Mouse (Mus musculus): ENCODE data around the gene Arhgap10. TPM values are rescaled to one million over a fixed set of nuclear protein-coding genes. Genes with fewer than 3 reads are reported as not detected.

The Arhgap10 gene
- polyA plus RNA-seq, 1 experiment from 2014 or later, result 14.8 TPM

- no peak overlapping the region for H3K27ac ChIP-seq (ENCODE audit: low read depth, low read length)
- no peak overlapping the region for H3K4me2 ChIP-seq (ENCODE audit: low read depth)
- H3K9me3 ChIP-seq (ENCODE audit: control insufficient read depth, low read length), result no peaks in the 10 kb centered on the region
- ATAC-seq (ENCODE audit: insufficient read depth, low FRiP score, low TSS enrichment) (no peak), DNase-seq (ENCODE audit: low spot score) (no peak)
- H3K4me3 ChIP-seq (ENCODE audit: low read depth, low read length), result no peak overlapping the region
- H3K27me3 ChIP-seq (ENCODE audit: control insufficient read depth, insufficient read depth, low read length), result no peaks in the 10 kb centered on the region
- H3K36me3 ChIP-seq (ENCODE audit: control insufficient read depth, insufficient read depth, low read length), result no peaks in the 10 kb centered on the region
- 54% methylated on average over 1 of the region's 1 CpGs for WGBS
- H3K4me1 ChIP-seq (ENCODE audit: control insufficient read depth, insufficient read depth, low read length), result no peaks in the 10 kb centered on the region
- H3K9ac ChIP-seq (ENCODE audit: low read length), result no peak overlapping the region
Observed at GRCm38 (mm10) chr8:77267941-77268405, 249.8 kb downstream of the Arhgap10 start.

- Histone ChIP-seq H3K9me3 (ENCODE audit: control insufficient read depth, low read length) (no peaks in the 10 kb centered on the region), H3K27me3 (ENCODE audit: control insufficient read depth, insufficient read depth, low read length) (no peaks in the 10 kb centered on the region), H3K9ac (ENCODE audit: low read length) (no peak overlapping the region), H3K4me3 (ENCODE audit: low read depth, low read length) (no peak overlapping the region), H3K27ac (ENCODE audit: low read depth, low read length) (no peak overlapping the region), H3K4me2 (ENCODE audit: low read depth) (no peak overlapping the region), H3K4me1 (ENCODE audit: control insufficient read depth, insufficient read depth, low read length) (no peaks in the 10 kb centered on the region), H3K36me3 (ENCODE audit: control insufficient read depth, insufficient read depth, low read length) (no peaks in the 10 kb centered on the region; the same call in 1 of the 2 replicates)
- ATAC-seq (ENCODE audit: insufficient read depth, low FRiP score, low TSS enrichment) (no peak), DNase-seq (ENCODE audit: low spot score) (no peak)
- WGBS, result 82% methylated on average over 12 of the region's 12 CpGs
Observed at GRCm38 (mm10) chr8:77262216-77263009, 255.3 kb downstream of the Arhgap10 start.

GRCm38 (mm10) chr8:77261215-77261614, 256.5 kb downstream of the Arhgap10 start:
- no peak for ATAC-seq (ENCODE audit: insufficient read depth, low FRiP score, low TSS enrichment)
- H3K27ac ChIP-seq (ENCODE audit: low read depth, low read length), result no peak overlapping the region
- H3K4me2 ChIP-seq (ENCODE audit: low read depth), result no peak overlapping the region
- 92% methylated on average over 6 of the region's 6 CpGs for WGBS
- H3K36me3 ChIP-seq (ENCODE audit: control insufficient read depth, insufficient read depth, low read length), result no peaks in the 10 kb centered on the region; the same call in 1 of the 2 replicates
- H3K9me3 ChIP-seq (ENCODE audit: control insufficient read depth, low read length), result no peaks in the 10 kb centered on the region
- no peak overlapping the region for H3K9ac ChIP-seq (ENCODE audit: low read length)
- H3K4me1 ChIP-seq (ENCODE audit: control insufficient read depth, insufficient read depth, low read length), result no peaks in the 10 kb centered on the region
- no peaks in the 10 kb centered on the region for H3K27me3 ChIP-seq (ENCODE audit: control insufficient read depth, insufficient read depth, low read length)
- DNase-seq (ENCODE audit: low spot score), result no peak
- H3K4me3 ChIP-seq (ENCODE audit: low read depth, low read length), result no peak overlapping the region

- Histone ChIP-seq H3K4me3 (ENCODE audit: low read depth, low read length) (no peak overlapping the region), H3K4me2 (ENCODE audit: low read depth) (no peak overlapping the region), H3K4me1 (ENCODE audit: control insufficient read depth, insufficient read depth, low read length) (no peaks in the 10 kb centered on the region), H3K9ac (ENCODE audit: low read length) (no peak overlapping the region), H3K36me3 (ENCODE audit: control insufficient read depth, insufficient read depth, low read length) (no peaks in the 10 kb centered on the region; the same call in 1 of the 2 replicates), H3K27ac (ENCODE audit: low read depth, low read length) (no peak overlapping the region), H3K9me3 (ENCODE audit: control insufficient read depth, low read length) (no peaks in the 10 kb centered on the region), H3K27me3 (ENCODE audit: control insufficient read depth, insufficient read depth, low read length) (no peaks in the 10 kb centered on the region)
- ATAC-seq (ENCODE audit: insufficient read depth, low FRiP score, low TSS enrichment), result no peak
- DNase-seq (ENCODE audit: low spot score), result no peak
- WGBS, result 93% methylated on average over 12 of the region's 12 CpGs
Observed at GRCm38 (mm10) chr8:77257085-77257451, 260.7 kb downstream of the Arhgap10 start.

- no peak for ATAC-seq (ENCODE audit: insufficient read depth, low FRiP score, low TSS enrichment)
Observed at GRCm38 (mm10) chr8:77256450-77257084, 261.2 kb downstream of the Arhgap10 start.

GRCm38 (mm10) chr8:77254466-77254865, 263.3 kb downstream of the Arhgap10 start:
- 74% methylated on average over 5 of the region's 5 CpGs for WGBS
- Histone ChIP-seq H3K36me3 (ENCODE audit: control insufficient read depth, insufficient read depth, low read length) (no peaks in the 10 kb centered on the region; the same call in 1 of the 2 replicates), H3K4me2 (ENCODE audit: low read depth) (no peak overlapping the region), H3K27me3 (ENCODE audit: control insufficient read depth, insufficient read depth, low read length) (no peaks in the 10 kb centered on the region), H3K9ac (ENCODE audit: low read length) (no peak overlapping the region), H3K4me1 (ENCODE audit: control insufficient read depth, insufficient read depth, low read length) (no peaks in the 10 kb centered on the region), H3K4me3 (ENCODE audit: low read depth, low read length) (no peak overlapping the region), H3K9me3 (ENCODE audit: control insufficient read depth, low read length) (no peaks in the 10 kb centered on the region), H3K27ac (ENCODE audit: low read depth, low read length) (no peak overlapping the region)
- ATAC-seq (ENCODE audit: insufficient read depth, low FRiP score, low TSS enrichment) (no peak), DNase-seq (ENCODE audit: low spot score) (no peak)

More at GRCm38 (mm10) chr8:77256450-77257084, 261.2 kb downstream of the Arhgap10 start:
- Histone ChIP-seq H3K27me3 (ENCODE audit: control insufficient read depth, insufficient read depth, low read length) (no peaks in the 10 kb centered on the region), H3K9ac (ENCODE audit: low read length) (no peak overlapping the region), H3K36me3 (ENCODE audit: control insufficient read depth, insufficient read depth, low read length) (no peaks in the 10 kb centered on the region; the same call in 1 of the 2 replicates), H3K9me3 (ENCODE audit: control insufficient read depth, low read length) (no peaks in the 10 kb centered on the region), H3K4me2 (ENCODE audit: low read depth) (no peak overlapping the region), H3K4me3 (ENCODE audit: low read depth, low read length) (no peak overlapping the region), H3K27ac (ENCODE audit: low read depth, low read length) (no peak overlapping the region), H3K4me1 (ENCODE audit: control insufficient read depth, insufficient read depth, low read length) (no peaks in the 10 kb centered on the region)
- WGBS, result 95% methylated on average over 5 of the region's 5 CpGs
- DNase-seq (ENCODE audit: low spot score), result no peak

GRCm38 (mm10) chr8:77251134-77251533, 266.6 kb downstream of the Arhgap10 start:
- ATAC-seq (ENCODE audit: insufficient read depth, low FRiP score, low TSS enrichment) (no peak), DNase-seq (ENCODE audit: low spot score) (no peak)
- Histone ChIP-seq H3K9me3 (ENCODE audit: control insufficient read depth, low read length) (no peaks in the 10 kb centered on the region), H3K4me1 (ENCODE audit: control insufficient read depth, insufficient read depth, low read length) (no peaks in the 10 kb centered on the region), H3K36me3 (ENCODE audit: control insufficient read depth, insufficient read depth, low read length) (no peaks in the 10 kb centered on the region), H3K9ac (ENCODE audit: low read length) (no peak overlapping the region), H3K27me3 (ENCODE audit: control insufficient read depth, insufficient read depth, low read length) (no peaks in the 10 kb centered on the region), H3K27ac (ENCODE audit: low read depth, low read length) (no peak overlapping the region), H3K4me3 (ENCODE audit: low read depth, low read length) (no peak overlapping the region), H3K4me2 (ENCODE audit: low read depth) (no peak overlapping the region)
- 93% methylated on average over 5 of the region's 5 CpGs for WGBS

- Histone ChIP-seq H3K27ac (ENCODE audit: low read depth, low read length) (no peak overlapping the region), H3K36me3 (ENCODE audit: control insufficient read depth, insufficient read depth, low read length) (no peaks in the 10 kb centered on the region), H3K9me3 (ENCODE audit: control insufficient read depth, low read length) (no peaks in the 10 kb centered on the region), H3K4me1 (ENCODE audit: control insufficient read depth, insufficient read depth, low read length) (no peaks in the 10 kb centered on the region), H3K9ac (ENCODE audit: low read length) (no peak overlapping the region), H3K4me3 (ENCODE audit: low read depth, low read length) (no peak overlapping the region), H3K27me3 (ENCODE audit: control insufficient read depth, insufficient read depth, low read length) (no peaks in the 10 kb centered on the region), H3K4me2 (ENCODE audit: low read depth) (no peak overlapping the region)
- 86% methylated on average over 3 of the region's 3 CpGs for WGBS
- DNase-seq (ENCODE audit: low spot score) (no peak), ATAC-seq (ENCODE audit: insufficient read depth, low FRiP score, low TSS enrichment) (no peak)
Observed at GRCm38 (mm10) chr8:77250094-77250493, 267.7 kb downstream of the Arhgap10 start.

- Histone ChIP-seq H3K27ac (ENCODE audit: low read depth, low read length) (no peak overlapping the region), H3K36me3 (ENCODE audit: control insufficient read depth, insufficient read depth, low read length) (no peaks in the 10 kb centered on the region), H3K27me3 (ENCODE audit: control insufficient read depth, insufficient read depth, low read length) (no peaks in the 10 kb centered on the region), H3K4me2 (ENCODE audit: low read depth) (no peak overlapping the region), H3K4me3 (ENCODE audit: low read depth, low read length) (no peak overlapping the region), H3K4me1 (ENCODE audit: control insufficient read depth, insufficient read depth, low read length) (no peaks in the 10 kb centered on the region), H3K9ac (ENCODE audit: low read length) (no peak overlapping the region), H3K9me3 (ENCODE audit: control insufficient read depth, low read length) (no peaks in the 10 kb centered on the region)
- no peak for DNase-seq (ENCODE audit: low spot score)
- WGBS, result 85% methylated on average over 3 of the region's 3 CpGs
- no peak for ATAC-seq (ENCODE audit: insufficient read depth, low FRiP score, low TSS enrichment)
Observed at GRCm38 (mm10) chr8:77241381-77241780, 276.4 kb downstream of the Arhgap10 start.
